Mouse (Mus musculus): ENCODE measurements around the gene P2rx7. TPM values are rescaled to one million over a fixed set of nuclear protein-coding genes. Genes with fewer than 3 reads are reported as not detected.

The P2rx7 gene
- 1 to 10 TPM; 8.6 to 8.9 TPM for total RNA-seq (2021)
- long read RNA-seq, partial matches to known transcripts = 0 of 2 reads
- long read RNA-seq, other reads (novel, unspliced or antisense) = 1 of 2 reads

DNA sequence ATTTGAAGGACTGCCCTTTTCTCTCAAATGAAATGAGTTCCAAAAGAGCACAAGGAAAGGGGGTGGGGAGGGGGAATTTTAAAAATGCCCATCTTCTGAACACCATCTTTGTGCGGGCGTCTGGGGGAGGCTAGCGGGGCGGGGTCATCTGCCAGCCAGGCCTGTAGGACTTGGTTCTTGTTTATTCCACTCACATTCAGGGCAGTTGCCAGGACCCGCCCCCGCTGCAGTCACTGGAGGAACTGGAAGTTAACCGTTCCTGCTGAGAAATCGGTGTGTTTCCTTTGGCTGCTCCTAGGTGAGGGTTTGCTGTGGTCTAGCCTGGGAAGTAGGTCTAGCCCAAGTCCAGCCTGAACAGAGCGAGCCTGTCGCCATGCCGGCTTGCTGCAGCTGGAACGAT lies at the start of gene P2rx7:
Gene P2rx7, plus strand, starts transcription at position 211 of the 400 bp plus-strand sequence.
- peak; percentile 50 to 70 for DNase-seq (ENCODE audit: low spot score in 2 of 2)

DNA sequence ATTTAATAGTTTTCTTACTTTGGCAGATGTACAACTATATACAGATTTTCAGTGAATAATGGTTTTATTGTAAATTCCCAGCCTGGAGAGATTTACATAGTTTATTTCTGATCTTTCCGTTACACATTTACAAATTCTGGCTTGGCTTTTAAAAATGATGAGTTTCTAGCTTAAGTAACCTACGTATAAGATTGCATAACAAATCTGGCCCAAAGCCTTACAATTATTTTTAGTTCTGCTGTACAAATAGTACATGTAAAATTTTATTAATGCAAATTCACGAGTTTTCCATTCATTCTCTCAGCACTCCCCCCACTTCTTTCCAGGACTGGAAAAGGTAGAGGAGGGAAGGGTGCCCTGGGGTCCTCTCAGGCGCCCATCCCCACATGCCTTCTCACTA lies 48.2 kb upstream of the P2rx7 start:
- no peak for DNase-seq (ENCODE audit: low spot score in 2 of 2)

DNA sequence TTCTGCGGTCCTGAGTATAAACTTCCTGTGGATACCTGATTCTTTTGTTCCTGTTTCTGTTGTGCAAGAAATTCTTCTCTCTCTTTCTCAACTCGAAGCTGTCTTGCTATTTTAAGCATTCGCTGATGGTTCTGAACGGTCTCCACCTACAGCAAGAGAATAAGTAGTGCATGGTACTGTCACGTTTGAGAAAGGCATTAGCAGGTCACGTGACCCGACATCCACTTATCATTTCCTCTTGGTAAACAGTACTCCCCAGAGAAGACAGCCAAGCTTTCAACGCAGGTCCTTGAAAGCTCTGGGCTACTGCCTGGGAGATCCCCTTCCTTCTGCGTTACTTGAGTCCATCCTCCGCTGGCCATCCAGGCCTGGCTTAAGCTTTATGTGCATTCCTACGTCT lies 41.5 kb upstream of the P2rx7 start:
- DNase-seq (ENCODE audit: low spot score in 2 of 2) = no peak

DNA sequence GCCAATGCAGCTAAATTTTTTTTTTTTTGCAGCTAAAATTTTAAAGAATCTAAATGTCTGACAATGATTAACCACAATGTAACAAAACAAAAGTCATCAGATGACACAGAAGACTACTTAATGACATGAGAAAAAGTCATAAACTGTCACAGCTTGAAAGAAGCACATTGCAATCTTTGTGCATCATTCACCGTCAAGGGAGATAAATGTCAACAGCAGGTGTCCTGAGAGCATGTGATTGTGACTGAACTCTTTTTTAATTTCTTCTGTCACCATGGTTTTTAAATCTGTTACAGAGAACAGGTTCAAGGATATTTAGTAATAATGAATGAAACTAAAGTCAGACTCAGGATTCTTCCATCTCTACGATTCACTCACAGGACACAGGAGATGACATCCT lies 38.8 kb upstream of the P2rx7 start:
- DNase-seq (ENCODE audit: low spot score in 2 of 2) = no peak

DNA sequence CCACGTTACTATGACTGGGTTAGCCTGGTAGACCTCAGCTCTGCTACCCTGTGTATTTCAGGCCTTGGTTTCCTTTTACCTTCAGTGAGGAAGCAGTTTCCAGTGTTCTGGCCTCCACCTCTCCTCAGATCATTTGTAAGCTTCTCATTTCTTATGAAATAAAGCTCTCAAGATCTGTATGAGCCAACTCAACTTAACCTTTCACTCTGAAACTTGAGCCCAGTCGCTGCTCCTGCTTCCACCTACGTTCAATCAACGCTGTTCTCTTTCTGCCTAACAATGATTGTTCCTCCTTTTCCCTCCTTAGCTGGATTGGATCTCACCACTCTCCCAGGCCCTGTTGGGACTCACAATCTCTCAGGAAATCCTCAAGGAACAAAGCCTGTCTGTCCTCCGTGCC lies 32.1 kb upstream of the P2rx7 start:
- DNase-seq (ENCODE audit: low spot score in 2 of 2) = no peak

DNA sequence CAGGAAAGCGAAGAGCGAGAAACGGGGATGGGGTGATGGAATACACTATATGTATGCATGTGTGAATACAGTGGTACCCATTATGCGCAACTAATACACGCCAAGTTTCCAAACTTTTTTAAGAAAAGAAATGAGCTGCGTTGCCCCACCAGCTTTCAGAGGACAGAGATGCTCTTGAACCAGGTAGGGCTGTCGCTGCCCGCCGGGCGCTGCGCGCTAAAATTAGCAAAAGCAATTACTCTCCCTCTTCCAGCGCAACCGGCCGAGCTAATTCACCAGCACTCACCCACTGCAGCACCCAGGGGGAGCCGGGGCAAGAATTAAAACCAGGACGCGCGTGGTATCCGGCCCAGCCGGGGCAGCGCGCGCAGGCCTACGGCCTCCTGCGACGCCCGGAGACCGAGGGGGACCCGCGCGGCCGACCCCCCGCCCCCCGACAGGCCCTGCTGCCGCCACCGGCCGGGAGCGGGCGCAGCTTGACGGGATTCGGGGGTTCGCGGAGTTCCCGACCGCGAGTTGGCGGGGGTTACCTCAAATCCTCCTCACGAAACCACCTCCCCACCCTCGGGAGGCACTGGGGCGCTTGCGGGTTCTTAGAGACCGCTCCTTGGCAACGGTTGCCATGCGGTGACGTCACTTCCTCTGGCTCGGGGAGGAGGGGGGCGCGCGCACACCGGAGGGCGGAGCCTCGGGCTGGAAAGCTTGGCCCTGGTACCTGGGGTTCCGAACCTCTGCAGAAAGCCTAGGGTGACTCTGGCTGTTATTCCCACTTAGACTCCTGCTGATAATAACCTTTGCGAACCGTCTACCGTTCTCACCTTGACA lies 29.6 kb upstream of the P2rx7 start, which contains the start of gene Ift81:
Gene Ift81, minus strand, starts transcription at position 611 of the 825 bp plus-strand sequence.
- peak; percentile 99 for DNase-seq (ENCODE audit: low spot score in 2 of 2)

DNA sequence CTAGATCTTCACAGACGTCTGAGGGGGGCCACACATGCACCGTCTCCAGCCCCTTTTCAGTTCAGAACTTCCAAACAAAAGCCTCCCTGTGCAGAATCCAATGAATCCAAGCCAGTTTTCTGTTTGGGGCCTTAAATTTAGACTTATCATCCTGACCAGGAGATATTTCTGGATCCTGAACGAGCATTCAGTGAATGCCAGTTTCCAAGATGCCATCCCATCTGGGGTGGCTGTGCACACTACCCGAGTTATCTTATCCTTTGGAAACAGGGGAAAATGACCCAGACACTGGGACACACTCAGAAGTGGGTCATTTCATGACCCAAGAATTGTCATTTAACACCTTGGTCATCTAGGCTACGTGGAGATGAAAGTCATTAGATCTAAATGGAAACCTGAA lies 26.0 kb upstream of the P2rx7 start:
- DNase-seq (ENCODE audit: low spot score in 2 of 2) = no peak

DNA sequence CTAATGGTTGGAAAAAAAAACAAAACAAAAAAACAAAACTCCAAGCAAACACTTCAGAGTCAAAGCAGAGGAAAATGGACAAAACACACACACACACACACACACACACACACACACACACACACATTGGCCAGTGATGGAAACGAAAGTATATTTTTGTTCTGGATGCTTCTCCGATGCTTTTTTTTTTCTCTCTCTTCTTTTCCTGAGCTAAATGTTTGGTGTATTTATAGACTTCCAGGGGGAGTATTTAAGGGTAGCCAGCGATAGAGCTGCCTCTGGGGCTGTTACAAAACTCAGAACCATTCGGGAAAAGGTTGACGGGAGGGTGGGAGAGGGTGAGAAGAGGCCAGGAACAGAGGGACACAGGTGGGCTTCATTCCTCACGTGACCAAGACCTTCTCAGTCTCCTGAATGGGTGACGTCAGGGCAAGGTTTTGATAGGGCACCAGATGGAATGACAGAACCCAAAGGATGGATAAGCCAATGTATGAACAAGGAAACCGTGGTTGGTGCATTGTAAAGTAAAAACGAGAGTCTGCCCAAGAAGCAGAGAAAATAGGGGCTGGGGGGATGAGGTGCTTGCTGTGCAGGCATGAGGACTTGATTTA lies 23.9 kb upstream of the P2rx7 start:
- DNase-seq (ENCODE audit: low spot score in 2 of 2) = no peak

DNA sequence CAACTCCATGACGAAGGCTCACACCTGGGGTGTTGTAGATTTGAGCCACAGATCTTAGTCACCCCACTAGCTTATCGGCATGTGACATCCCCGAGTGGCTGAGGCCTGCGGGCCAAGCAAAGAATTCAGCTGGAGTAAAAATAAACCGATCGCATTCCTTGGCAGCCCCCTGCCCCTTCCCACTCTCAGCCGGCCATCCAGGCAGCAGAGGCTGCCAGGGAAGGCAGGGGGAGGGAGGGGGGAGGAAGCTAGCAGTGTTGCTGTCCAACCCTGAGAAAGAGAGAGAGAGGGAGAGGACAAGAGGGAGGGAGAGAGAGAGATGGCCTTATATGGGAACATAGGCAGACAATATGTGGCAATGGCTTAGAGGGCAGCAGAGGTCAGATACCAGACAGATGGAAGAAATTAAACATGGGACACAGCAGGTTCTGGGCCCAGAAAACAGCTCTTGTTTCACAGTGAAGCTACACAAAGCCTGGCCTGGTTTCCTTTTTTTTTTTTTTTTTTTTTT lies 22.3 kb upstream of the P2rx7 start:
- peak in 1 of 2 experiments; percentile 41 for DNase-seq (ENCODE audit: low spot score in 2 of 2)

DNA sequence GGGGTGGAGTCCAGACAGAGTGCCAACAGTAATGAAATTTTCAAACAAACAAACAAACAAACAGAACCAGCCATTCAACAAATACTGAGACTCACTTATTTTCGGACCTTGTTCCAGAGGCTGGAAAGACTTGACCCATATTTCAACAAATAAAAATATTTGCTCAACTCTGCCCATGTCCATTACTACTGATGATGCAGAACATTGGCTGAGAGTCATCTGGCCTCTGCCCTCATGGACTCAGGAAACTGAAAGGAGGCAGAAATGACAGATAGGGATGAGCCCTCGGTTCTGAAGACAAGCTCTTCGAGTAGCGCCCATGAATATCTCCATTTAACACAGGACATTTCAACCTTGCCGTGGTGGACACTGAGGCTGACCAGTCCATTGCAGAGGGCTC lies 21.2 kb upstream of the P2rx7 start:
- DNase-seq (ENCODE audit: low spot score in 2 of 2) = no peak

DNA sequence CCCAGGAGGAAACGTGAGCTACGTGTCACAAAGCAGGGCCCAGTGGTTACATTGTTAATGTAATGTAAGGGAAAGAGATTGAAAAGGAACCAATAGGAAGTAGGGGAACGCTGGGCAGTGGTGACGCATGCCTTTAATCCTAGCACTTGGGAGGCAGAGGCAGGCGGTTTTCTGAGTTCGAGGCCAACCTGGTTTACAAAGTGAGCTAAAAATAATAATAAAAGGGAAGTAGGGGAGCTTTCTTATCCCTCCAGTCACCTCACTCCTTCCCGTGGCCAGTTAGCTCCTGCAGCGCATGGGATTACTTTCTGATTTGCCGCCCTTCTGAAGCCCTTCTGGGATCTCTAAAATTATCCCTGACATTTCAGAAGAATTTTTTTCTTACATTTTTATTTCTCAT lies 19.9 kb upstream of the P2rx7 start:
- DNase-seq (ENCODE audit: low spot score in 2 of 2) = no peak

DNA sequence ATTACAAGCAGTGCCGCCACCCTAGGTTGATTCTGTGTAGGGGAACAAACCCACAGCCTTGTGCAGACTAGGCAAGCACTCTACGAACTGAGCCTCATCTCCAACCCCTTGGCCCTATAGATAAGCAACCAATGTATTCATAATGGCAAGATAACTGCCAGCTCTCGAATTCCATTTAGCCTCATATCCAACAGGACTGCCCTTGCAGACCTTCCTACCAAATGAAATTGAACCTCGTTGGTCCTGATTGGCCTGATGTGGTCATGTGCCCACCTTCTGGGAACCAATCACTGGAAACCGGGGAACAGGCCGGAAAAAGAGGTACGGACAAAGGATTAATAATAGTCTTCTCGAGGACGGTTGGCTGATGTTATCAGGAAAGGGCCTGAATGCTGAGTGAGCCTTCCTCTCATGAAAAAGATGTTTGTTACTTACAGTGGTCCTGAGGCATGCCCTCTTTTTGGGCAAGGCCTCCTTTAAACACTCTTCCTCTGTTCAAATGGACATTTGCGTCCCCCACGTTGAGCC lies 18.7 kb upstream of the P2rx7 start:
- DNase-seq (ENCODE audit: low spot score in 2 of 2) = no peak

DNA sequence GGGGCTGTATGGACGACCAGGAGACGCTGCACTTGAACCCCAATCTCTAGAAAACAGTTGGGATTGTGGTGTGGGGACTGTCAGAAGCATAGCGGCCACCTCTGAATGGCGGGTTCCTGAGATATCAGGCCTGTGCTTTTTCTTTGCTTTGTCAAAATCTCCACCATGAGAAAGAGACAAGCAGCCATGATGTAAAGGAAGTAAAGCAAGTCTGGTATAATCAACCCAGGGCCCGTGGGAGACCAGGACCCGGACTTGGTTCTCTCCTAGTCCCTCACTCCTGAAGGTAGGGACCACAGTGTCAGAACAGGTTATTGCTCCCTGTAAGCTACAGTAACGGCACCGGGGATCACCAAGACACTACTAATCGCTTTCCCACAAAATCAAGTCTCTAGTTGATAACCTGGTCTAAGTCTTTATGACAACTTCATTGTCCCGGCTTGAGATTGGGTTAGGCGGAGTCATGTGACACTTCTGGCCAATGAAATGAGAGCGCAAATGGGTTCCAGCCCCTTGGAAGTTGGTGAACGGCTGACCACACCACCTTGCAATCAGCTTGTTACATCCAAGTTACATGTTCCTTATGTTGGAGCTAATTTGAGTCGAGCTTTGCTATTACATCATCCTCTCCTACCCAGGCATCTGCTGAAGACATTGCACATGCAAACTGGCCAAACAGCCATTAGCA lies 18.0 kb upstream of the P2rx7 start:
- no peak for DNase-seq (ENCODE audit: low spot score in 2 of 2)

DNA sequence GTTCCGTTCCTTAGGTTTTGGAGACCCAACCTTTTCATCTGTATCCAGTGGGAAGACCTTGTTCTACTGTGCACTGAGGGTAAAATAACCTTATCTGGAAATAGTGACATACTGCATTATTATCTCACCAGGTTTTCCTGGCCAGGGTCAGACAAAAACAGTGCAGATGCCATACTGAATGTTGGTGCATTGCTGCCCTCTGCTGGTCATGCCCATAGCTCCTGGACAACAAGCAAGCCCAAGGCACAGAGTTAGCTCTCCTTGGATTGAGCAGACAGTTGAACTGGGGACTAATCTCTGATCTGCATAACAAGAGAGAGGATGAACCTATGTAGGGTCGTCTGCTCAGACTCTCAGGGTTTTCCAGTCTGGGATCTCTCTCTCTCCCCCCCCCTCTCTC lies 16.5 kb upstream of the P2rx7 start:
- peak; percentile 92 to 94 for DNase-seq (ENCODE audit: low spot score in 2 of 2)

DNA sequence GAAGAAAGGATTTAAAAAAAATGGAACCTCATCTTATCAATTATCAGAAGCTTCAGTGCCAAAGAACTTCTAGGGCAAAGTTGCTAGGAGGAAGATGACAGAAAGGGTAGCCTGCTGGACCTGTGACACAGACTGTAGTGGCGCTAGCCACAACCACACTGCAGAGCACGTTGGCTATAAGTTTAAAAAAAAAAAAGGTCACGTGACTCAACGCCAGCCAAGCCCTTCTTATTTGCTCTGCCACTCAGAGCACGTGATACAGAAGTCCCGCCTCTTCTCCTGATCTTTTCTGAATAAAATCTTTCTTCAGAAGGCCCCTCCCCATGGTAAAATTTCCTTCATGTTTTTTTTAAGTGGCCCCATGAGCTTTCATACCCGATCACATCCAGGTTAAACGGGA lies 8.5 kb upstream of the P2rx7 start:
- DNase-seq (ENCODE audit: low spot score in 2 of 2) = no peak

DNA sequence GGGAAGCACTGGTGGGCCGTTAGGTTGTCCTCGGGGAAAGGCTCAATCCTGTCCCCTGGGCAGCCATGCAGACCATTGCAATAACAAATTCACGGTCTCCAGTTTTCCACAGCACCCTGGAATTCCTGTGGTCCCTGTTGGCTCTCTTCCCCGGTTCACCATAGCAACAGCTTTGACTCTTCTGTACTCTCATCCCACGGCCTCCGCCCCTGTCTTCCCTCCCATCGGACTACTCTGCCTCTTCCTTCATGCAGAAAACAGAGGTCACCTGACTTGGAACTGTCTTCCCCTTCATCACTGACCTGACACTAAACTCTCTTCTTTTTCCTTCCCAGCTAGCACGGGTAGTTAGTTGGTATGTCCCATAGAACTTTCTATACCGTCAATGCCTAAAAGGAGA lies 7.4 kb upstream of the P2rx7 start:
- no peak for DNase-seq (ENCODE audit: low spot score in 2 of 2)

DNA sequence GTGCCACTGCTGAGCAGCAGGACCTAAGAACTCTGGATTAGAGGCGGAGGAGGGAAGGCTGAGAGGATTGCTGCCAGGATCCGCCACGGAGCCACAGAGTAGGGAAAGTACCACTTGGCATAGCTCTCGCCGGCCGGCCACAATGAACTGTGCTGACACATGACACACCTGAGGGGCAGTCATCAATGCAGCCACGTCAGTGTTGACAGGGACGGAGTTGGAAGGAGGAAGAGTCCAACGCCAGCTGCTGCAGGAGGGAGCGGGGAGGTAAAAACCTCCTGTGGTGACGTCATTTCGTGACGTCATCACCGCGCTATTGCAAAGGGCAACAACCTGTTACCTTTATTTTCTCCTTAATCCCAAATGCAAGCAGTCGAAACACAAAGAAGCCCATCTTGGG lies 6.8 kb upstream of the P2rx7 start:
- DNase-seq (ENCODE audit: low spot score in 2 of 2) = no peak

DNA sequence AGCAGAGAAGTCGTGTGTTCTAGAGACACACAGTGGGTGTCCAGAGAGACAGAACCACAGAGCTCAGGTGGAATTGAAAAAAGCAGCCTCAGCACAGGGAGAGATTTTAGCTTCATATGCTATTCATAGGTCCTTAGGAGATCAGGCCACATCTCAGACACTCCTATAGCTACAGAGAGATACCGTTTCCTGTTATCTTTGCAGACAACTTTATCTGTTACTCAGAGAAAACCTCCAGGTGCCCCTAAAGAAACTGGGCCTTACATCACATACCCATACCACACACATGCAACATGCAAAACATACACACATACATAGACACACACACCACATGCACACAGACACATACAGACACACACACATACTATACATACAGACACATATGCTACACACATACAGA lies 5.4 kb upstream of the P2rx7 start:
- no peak for DNase-seq (ENCODE audit: low spot score in 2 of 2)

DNA sequence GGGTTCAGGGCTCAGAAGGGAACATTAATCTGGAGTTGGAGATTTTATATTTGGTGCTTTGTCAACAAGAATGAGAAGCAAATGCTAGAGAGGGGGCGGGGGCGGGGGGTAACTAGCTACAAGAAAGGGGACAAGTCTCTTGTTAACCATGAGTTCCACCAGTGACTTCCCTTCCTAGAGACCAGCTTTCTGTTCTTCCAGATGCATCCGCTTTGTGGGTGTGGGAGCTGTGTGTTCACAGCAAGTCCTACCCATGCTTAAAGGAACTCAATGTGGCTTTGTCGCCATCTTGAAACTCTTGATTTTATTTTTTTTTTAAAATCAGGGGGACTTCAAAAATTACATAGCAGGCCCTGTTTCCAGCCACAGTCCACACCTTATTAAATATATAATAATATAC lies 4.2 kb upstream of the P2rx7 start:
- DNase-seq (ENCODE audit: low spot score in 2 of 2) = no peak

DNA sequence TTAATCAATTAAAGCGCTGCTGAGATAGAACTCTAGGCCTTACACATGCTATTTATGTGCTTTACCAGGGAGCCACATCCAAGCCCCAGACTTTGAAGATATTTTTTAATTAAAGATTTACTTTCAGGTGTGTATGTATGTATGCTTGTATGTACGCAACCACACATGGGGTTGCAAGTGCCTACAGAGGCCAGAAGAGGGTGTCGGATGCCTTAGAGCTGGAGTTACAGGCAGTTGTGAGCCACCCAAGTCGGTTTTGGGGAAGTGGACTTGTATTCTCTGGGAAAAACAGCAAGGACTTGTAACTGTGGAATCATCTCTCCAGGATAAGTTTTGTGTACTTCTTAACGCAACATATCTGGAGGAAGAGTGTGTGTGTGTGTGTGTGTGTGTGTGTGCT lies 3.7 kb upstream of the P2rx7 start:
- no peak for DNase-seq (ENCODE audit: low spot score in 2 of 2)

DNA sequence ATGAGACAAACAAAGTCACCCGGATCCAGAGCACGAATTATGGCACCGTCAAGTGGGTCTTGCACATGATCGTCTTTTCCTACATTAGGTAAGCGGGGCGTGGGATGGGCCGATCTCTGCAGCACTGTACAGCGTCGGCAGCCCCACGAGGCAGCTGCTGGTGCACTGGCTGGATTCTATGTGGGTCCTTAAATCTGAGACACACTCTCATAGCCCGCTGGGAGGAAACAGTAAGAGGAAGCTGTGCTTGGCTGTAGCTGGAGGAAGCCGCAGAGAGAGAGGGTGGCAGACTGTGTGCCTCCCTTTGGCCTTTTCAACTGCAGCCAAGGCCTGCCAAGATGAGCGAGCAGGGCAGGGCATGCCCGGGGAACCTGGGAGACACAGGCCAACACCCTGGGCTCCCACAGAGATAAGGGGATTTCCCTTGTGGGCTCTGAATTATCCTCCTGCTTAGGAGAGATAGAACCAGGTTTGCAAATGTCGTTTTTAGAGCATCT lies 448 bp downstream of the P2rx7 start:
- DNase-seq (ENCODE audit: low spot score in 2 of 2) = peak; percentile 37 to 38

DNA sequence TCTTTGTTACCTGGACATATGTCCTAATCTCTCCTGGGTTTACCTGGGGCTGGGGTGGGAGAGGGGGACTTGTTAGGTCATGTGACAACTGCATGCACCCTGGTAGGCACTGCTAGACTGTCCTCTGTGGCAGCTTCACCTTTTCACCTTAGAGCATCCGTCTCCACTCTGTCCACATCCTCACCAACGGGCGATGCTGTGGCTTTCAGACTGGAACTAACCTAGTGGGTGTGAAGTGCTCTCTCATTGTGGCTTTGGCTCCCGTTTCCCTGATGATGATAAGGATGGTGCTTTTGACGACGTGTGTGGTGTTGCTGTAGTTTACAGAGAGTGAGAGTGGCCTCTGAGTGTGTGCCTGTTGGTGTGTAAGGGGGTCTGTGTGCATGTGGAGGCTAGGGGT lies 1.6 kb downstream of the P2rx7 start:
- DNase-seq (ENCODE audit: low spot score in 2 of 2) = no peak
